Mouse (Mus musculus) 3T3-L1 (cell line): ENCODE data around the gene Ushbp1.

Source experiments
- DNase-seq: peaks from one replicate; pipeline ENCODE4 v3.0.0-alpha.2; 2015; ENCODE audit warnings: low read depth, low spot score

Gene Ushbp1

GRCm38 (mm10) chr8:71394481-71394880 is 1.1 kb downstream of the Ushbp1 start:
- no peak for DNase-seq

GRCm38 (mm10) chr8:71392871-71393270 is 2.7 kb downstream of the Ushbp1 start:
- DNase-seq, result peak; percentile 48

- no peak for DNase-seq
Observed at GRCm38 (mm10) chr8:71392391-71392790, 3.2 kb downstream of the Ushbp1 start.

- no peak for DNase-seq
Observed at GRCm38 (mm10) chr8:71391696-71392095, 3.9 kb downstream of the Ushbp1 start.

GRCm38 (mm10) chr8:71388267-71388666 is 7.3 kb downstream of the Ushbp1 start:
- no peak for DNase-seq

GRCm38 (mm10) chr8:71385212-71385835 is 10.3 kb downstream of the Ushbp1 start:
- no peak for DNase-seq

GRCm38 (mm10) chr8:71383860-71384259 is 11.7 kb downstream of the Ushbp1 start:
- DNase-seq, result no peak

- no peak for DNase-seq
Observed at GRCm38 (mm10) chr8:71383396-71383795, 12.2 kb downstream of the Ushbp1 start.

- peak; percentile 92 for DNase-seq
Observed at GRCm38 (mm10) chr8:71381971-71382961, 13.3 kb downstream of the Ushbp1 start.

GRCm38 (mm10) chr8:71381421-71381970 is 14.1 kb downstream of the Ushbp1 start, which contains the start of gene Nr2f6:
Nr2f6 (minus strand) TSS chr8:71381960.
- DNase-seq, result peak; percentile 50

GRCm38 (mm10) chr8:71380178-71381171 is 15.1 kb downstream of the Ushbp1 start:
- no peak for DNase-seq

GRCm38 (mm10) chr8:71379512-71380075 is 16.0 kb downstream of the Ushbp1 start:
- DNase-seq, result no peak

- DNase-seq, result no peak
Observed at GRCm38 (mm10) chr8:71379008-71379407, 16.6 kb downstream of the Ushbp1 start.

- no peak for DNase-seq
Observed at GRCm38 (mm10) chr8:71376423-71377030, 19.1 kb downstream of the Ushbp1 start.

GRCm38 (mm10) chr8:71375581-71376422 is 19.8 kb downstream of the Ushbp1 start:
- DNase-seq, result no peak

GRCm38 (mm10) chr8:71374616-71375206 is 20.9 kb downstream of the Ushbp1 start:
- DNase-seq, result no peak

GRCm38 (mm10) chr8:71373000-71373399 is 22.6 kb downstream of the Ushbp1 start:
- DNase-seq, result no peak

- no peak for DNase-seq
Observed at GRCm38 (mm10) chr8:71372427-71372826, 23.2 kb downstream of the Ushbp1 start.
